ENCODE assay signal across 10 mouse cellular contexts in genomic region chr4:82092296-82093230, GRCm38 (mm10).
DNase-seq lines count a peak whose midpoint lies in the region; ATAC-seq lines count a peak whose summit lies in the region.
"Had no signal": no experiment of that assay in that cellular context is flagged by ENCODE, and none has a peak within 500 bp of the region (broad histone marks: within the 10 kb centered on the region; RNA-seq: fewer than 3 reads in every experiment).

No protein-coding gene starts in this region.

- no peaks in the 10 kb centered on the region for H3K27me3 ChIP-seq in embryonic facial prominence, embryonic 15.5 days

- H3K9ac ChIP-seq in embryonic facial prominence, embryonic 15.5 days: no peak overlapping the region

- peak; percentile 65; the same call in 1 of the 2 replicates for ATAC-seq in embryonic facial prominence, embryonic 15.5 days (ENCODE audit: insufficient number of reproducible peaks, low FRiP score, low TSS enrichment, low read depth)

- H3K27ac ChIP-seq in embryonic facial prominence, embryonic 15.5 days (replicated peaks): peak overlapping the region; percentile 75

- intact Hi-C loops in heart, postnatal 25 days (cut with DNase I): no loop called here
- intact Hi-C loops in left cerebral cortex, postnatal 25 days (cut with DNase I): loop anchor here (10.0 kb wide), 2 partner anchors 202 to 412 kb away; no protein-coding TSS in a partner anchor

- 48% methylated on average over 5 of the region's 5 CpGs for WGBS in embryonic facial prominence, embryonic 15.5 days

- H3K9me3 ChIP-seq in embryonic facial prominence, embryonic 15.5 days (replicated peaks): no peaks in the 10 kb centered on the region

- 0 out of 2 replicates have a peak, but pooled peaks cover 2% of the 10 kb centered on the region for H3K36me3 ChIP-seq in embryonic facial prominence, embryonic 15.5 days

- H3K4me1 ChIP-seq in embryonic facial prominence, embryonic 15.5 days: peaks cover 6% of the 10 kb centered on the region

- H3K4me3 ChIP-seq in embryonic facial prominence, embryonic 15.5 days (replicated peaks): no peak overlapping the region

- no peak overlapping the region for H3K4me2 ChIP-seq in embryonic facial prominence, embryonic 15.5 days (replicated peaks)

- peak; percentile 36 for DNase-seq in heart, adult 8-10 months (ENCODE audit: low spot score)
- DNase-seq in heart, postnatal 25 days (ENCODE audit: low spot score): no peak
- DNase-seq in brain, adult 2 months (ENCODE audit: low read depth, low spot score): peak; percentile 75
- DNase-seq in left cerebral cortex, postnatal 25 days (ENCODE audit: low spot score in 2 of 2): peak; percentile 31 to 83
- no peak for DNase-seq in cerebellum, adult 9-11 months
- no peak for DNase-seq in retina, postnatal 1 day
- DNase-seq: adrenal gland, postnatal 14 days; lung, adult 18-20 months; thymus, postnatal 4 days had no signal

Comparison
In these comparisons a context has a peak if more than half of its experiments do, and no peak if none do; other contexts are left out.
1. DNase-seq: peak in heart, adult 8-10 months (single experiment), brain, adult 2 months (single experiment) and left cerebral cortex, postnatal 25 days (2 of 2); none in heart, postnatal 25 days (single experiment), cerebellum, adult 9-11 months (single experiment) and retina, postnatal 1 day (single experiment).